In the genomic region with DNA sequence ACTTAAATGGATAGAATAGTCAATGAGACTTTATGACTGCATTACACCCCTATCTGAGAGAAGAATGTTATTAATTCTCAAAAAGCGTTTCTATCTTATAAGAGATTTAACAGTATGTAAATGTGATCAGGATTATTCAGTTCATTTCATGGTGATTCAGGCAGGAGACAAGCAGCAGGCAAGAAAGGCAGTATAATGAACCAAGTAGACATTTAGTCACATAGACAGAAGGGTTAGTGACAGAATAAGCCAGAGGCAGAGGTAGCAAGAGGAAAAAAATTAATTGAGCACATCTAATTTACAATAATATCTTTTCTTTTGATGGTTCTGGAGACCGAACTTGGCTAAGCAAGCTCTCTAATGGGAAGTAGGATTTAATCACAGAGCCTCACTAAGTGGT, we compare ENCODE assay signal across 26 mouse cellular contexts.
"Had no signal": no experiment of that assay in that cellular context is flagged by ENCODE, and none has a peak within 500 bp of the region (broad histone marks: within the 10 kb centered on the region; RNA-seq: fewer than 3 reads in every experiment).

No protein-coding gene starts in this region.

- H3K27me3 ChIP-seq: heart, embryonic 12.5 days; hindbrain, embryonic 12.5 days; intestine, embryonic 15.5 days; limb, embryonic 12.5 days had no signal

- H3K4me1 ChIP-seq: heart, embryonic 10.5 days; heart, embryonic 12.5 days; hindbrain, embryonic 10.5 days; hindbrain, embryonic 12.5 days; intestine, embryonic 15.5 days; limb, embryonic 10.5 days; limb, embryonic 12.5 days had no signal

- DNase-seq: gastrocnemius, adult 2 months; gastrocnemius, postnatal 10 days; gastrocnemius, postnatal 25 days; heart, adult 18-20 months; heart, postnatal 10 days; heart, postnatal 4 days; kidney, adult 18-20 months; kidney, adult 8-10 months; kidney, postnatal 10 days; kidney, postnatal 25 days; kidney, postnatal 4 days; liver had no signal

- H3K4me3 ChIP-seq: gastrocnemius, adult 2 months; heart, embryonic 10.5 days; heart, embryonic 12.5 days; hindbrain, embryonic 10.5 days; hindbrain, embryonic 12.5 days; intestine, embryonic 15.5 days; layer of hippocampus, adult 2 months; left cerebral cortex, adult 2 months; limb, embryonic 10.5 days; limb, embryonic 12.5 days had no signal

- ATAC-seq: hindbrain, embryonic 16.5 days; inflammation-experienced regulatory T-cells, adult 6 months; intestine, embryonic 15.5 days; intestine, postnatal 0 days had no signal

- H3K9me3 ChIP-seq: heart, embryonic 10.5 days; heart, embryonic 12.5 days; hindbrain, embryonic 10.5 days; hindbrain, embryonic 12.5 days; intestine, embryonic 15.5 days; limb, embryonic 10.5 days; limb, embryonic 12.5 days had no signal

- H3K4me2 ChIP-seq: heart, embryonic 12.5 days; hindbrain, embryonic 12.5 days; hindbrain, embryonic 14.5 days; intestine, embryonic 15.5 days; limb, embryonic 12.5 days; liver, embryonic 11.5 days had no signal

- H3K36me3 ChIP-seq: heart, embryonic 10.5 days; heart, embryonic 12.5 days; hindbrain, embryonic 10.5 days; hindbrain, embryonic 12.5 days; intestine, embryonic 15.5 days; limb, embryonic 10.5 days; limb, embryonic 12.5 days had no signal

- H3K27ac ChIP-seq: gastrocnemius, adult 2 months; heart, embryonic 10.5 days; hindbrain, embryonic 10.5 days; hindbrain, embryonic 12.5 days; hindbrain, embryonic 14.5 days; intestine, embryonic 15.5 days; layer of hippocampus, adult 2 months; left cerebral cortex, adult 2 months; limb, embryonic 10.5 days; limb, embryonic 12.5 days had no signal

- H3K9ac ChIP-seq: heart, embryonic 12.5 days; hindbrain, embryonic 12.5 days; hindbrain, embryonic 14.5 days; intestine, embryonic 15.5 days; limb, embryonic 12.5 days had no signal
